Mouse (Mus musculus) stomach, embryonic 14.5 days (tissue): ENCODE measurements at regions not wholly inside any gene's neighbourhood (a gene's known extent, or its start where the extent isn't known, plus 50 kb on each side); places are given as distances from the start of the nearest gene placed in this dataset.

Source experiments
- ATAC-seq: fragments of 200-750 bp; cut with Nextera tagmentation; 2 replicates; pipeline ENCODE4 v1.8.0; 2017; ENCODE audit warnings: low read depth, moderate TSS enrichment; ENCODE audit not compliant: insufficient number of reproducible peaks, insufficient read depth, low FRiP score
- H3K27ac ChIP-seq: fragments of 300-500 bp; sonication (generic); 2 replicates; pipeline ENCODE4 v1.5.1; 2014; ENCODE audit warnings: mild to moderate bottlenecking, low read length, moderate library complexity, mixed read lengths
- H3K27me3 ChIP-seq: fragments of 300-500 bp; sonication (generic); 2 replicates; pipeline ENCODE4 v1.6.1; 2014; ENCODE audit warnings: low read length, control low read depth, mixed read lengths; ENCODE audit not compliant: control insufficient read depth, insufficient read depth
- H3K36me3 ChIP-seq: fragments of 300-500 bp; sonication (generic); 2 replicates; pipeline ENCODE4 v1.6.1; 2014; ENCODE audit warnings: mild to moderate bottlenecking, control low read depth, low read length, moderate library complexity, mixed read lengths; ENCODE audit not compliant: control insufficient read depth, insufficient read depth
- H3K4me1 ChIP-seq: fragments of 300-500 bp; sonication (generic); 2 replicates; pipeline ENCODE4 v1.6.1; 2014; ENCODE audit warnings: low read length, control low read depth, mixed read lengths; ENCODE audit not compliant: control insufficient read depth, insufficient read depth
- H3K4me2 ChIP-seq: fragments of 300-500 bp; sonication (generic); replicated peaks from 2 replicates; pipeline ENCODE4 v1.6.1; 2014; ENCODE audit warnings: low read depth, low read length, control low read depth
- H3K4me3 ChIP-seq: fragments of 300-500 bp; sonication (generic); 2 replicates; pipeline ENCODE4 v1.5.1; 2014; ENCODE audit warnings: low read depth, low read length, control low read depth
- H3K9ac ChIP-seq: fragments of 300-500 bp; sonication (generic); replicated peaks from 2 replicates; pipeline ENCODE4 v1.6.1; 2014; ENCODE audit warnings: low read depth, mild to moderate bottlenecking, control low read depth, low read length, moderate library complexity, mixed read lengths
- H3K9me3 ChIP-seq: fragments of 300-500 bp; sonication (generic); 2 replicates; pipeline ENCODE4 v1.6.1; 2016; ENCODE audit warnings: low read depth, low read length, control low read depth; ENCODE audit not compliant: control insufficient read depth
- WGBS: fragments of 180-500 bp; shearing (Covaris S2); extraction: QIAGEN DNeasy Blood & Tissue Kit; methylation state at CpG from one replicate; pipeline ENCODE4 v1.1.7; 2014; 5-methylcytosine and 5-hydroxymethylcytosine counted together

DNA sequence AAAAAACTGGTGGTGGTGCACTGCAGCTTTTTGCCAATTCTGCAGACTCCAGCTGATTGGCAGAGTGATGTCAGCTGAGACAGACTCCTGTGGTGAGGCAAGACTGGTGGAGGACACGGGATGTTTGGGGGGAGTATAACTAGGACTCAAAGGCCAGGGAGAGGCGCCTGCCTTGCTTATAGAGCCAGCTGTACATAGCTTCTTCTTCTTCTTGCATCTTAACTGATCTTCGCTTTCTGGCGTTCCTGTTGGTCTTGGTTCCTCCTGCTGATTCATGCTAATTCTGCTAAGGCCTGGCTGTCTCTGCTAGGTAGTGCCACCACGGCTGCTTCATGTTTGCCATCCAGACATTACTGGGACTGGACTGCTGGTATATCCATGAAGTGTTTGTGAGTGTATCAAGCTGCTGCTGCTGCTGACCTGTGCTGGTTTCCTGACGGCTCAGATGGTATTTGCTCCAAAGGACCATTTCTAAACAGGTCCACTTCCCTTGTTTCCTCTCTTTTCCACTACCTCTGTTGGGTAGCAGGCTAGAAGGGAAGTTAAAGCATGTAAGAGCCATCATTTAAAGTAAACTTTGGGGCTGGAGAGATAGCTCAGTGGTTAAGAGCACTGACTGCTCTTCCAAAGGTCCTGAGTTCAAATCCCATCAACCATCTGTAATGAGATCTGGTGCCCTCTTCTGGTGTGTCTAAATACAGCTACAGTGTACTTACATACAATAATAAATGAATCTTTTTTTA lies 53.2 kb upstream of the Eml4 start:
- Histone ChIP-seq H3K4me3 (no peak overlapping the region), H3K4me2 (no peak overlapping the region), H3K36me3 (no peaks in the 10 kb centered on the region), H3K4me1 (no peaks in the 10 kb centered on the region), H3K27me3 (no peaks in the 10 kb centered on the region), H3K9me3 (no peaks in the 10 kb centered on the region), H3K27ac (no peak overlapping the region), H3K9ac (no peak overlapping the region)
- 78% methylated on average over 6 of the region's 6 CpGs for WGBS
- ATAC-seq: no peak
